Mouse (Mus musculus) bone marrow macrophage, adult 2 months (primary cell): ENCODE results near the gene Bicc1.

ENCODE experiments used
- CTCF ChIP-seq: IDR thresholded peaks from 2 replicates; pipeline ENCODE4 v1.5.1; 2012; ENCODE audit warnings: low read depth, mild to moderate bottlenecking, low read length, moderate library complexity
- POLR2A ChIP-seq: IDR thresholded peaks from 2 replicates; pipeline ENCODE4 v1.6.1; 2012; ENCODE audit warnings: mild to moderate bottlenecking, low read depth, low read length, borderline replicate concordance

GRCm38 (mm10) chr10:71028066-71028844 lies 131.2 kb downstream of the Bicc1 start:
- TF ChIP-seq CTCF (no peak), POLR2A (no peak)
